Mouse (Mus musculus) layer of hippocampus, adult 2 months (tissue): ENCODE data around the gene Pdcd1lg2. TPM values are rescaled to one million over a fixed set of nuclear protein-coding genes. Genes with fewer than 3 reads are reported as not detected.

Source experiments
- DNase-seq, 2 experiments: peaks; one replicate each; pipeline ENCODE4 v3.0.0; 2022; ENCODE audit warnings: low spot score in 2 of 2
- H3K27ac ChIP-seq: fragments of 200-600 bp; 2 replicates; pipeline ENCODE4 v1.8.1; 2022
- H3K4me3 ChIP-seq: fragments of 200-600 bp; 2 replicates; pipeline ENCODE4 v1.8.1; 2022; ENCODE audit warnings: mild to moderate bottlenecking
- CTCF ChIP-seq: fragments of 200-600 bp; conservative IDR thresholded peaks from 2 replicates; pipeline ENCODE4 v1.8.1; 2022; ENCODE audit warnings: antibody characterized with exemption, mild to moderate bottlenecking, moderate library complexity
- total RNA-seq, 2 experiments: library from RNA; stranded (reverse); gene quantifications; 2 replicates each; pipeline ENCODE4 v1.2.3; 2021

Pdcd1lg2 gene
- total RNA-seq, 2 experiments from 2014 or later, result not detected

GRCm38 (mm10) chr19:29439242-29439641 lies 28.5 kb downstream of the Pdcd1lg2 start:
- Histone ChIP-seq H3K27ac (no peak overlapping the region), H3K4me3 (no peak overlapping the region)
- DNase-seq, result no peak
- no peak for TF ChIP-seq CTCF

- no peak for DNase-seq
- TF ChIP-seq CTCF, result no peak
- Histone ChIP-seq H3K4me3 (no peak overlapping the region), H3K27ac (no peak overlapping the region)
Observed at GRCm38 (mm10) chr19:29442492-29442891, 31.8 kb downstream of the Pdcd1lg2 start.

DNA sequence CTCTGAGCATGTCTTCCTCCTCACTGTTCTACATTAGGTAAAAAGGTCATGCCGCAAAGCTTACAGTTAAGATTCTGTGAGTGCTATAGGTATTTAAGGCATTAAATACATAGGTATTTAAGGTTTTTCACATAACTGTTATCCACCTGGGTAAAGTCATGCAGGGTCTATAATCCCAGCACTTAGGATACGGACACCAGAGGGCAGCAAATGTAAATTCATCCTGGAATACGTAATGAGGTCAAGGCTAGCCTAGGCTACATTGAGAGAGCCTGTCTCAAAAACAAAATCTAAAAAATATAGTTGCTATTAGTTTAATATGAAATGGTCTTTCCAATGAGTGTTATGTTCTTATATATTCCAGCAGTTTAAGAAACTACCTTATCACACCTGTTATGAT lies 33.6 kb downstream of the Pdcd1lg2 start:
- TF ChIP-seq CTCF, result peak; percentile 42
- DNase-seq, result no peak
- Histone ChIP-seq H3K4me3 (no peak overlapping the region), H3K27ac (no peak overlapping the region)

GRCm38 (mm10) chr19:29448373-29448772 lies 37.7 kb downstream of the Pdcd1lg2 start:
- no peak for DNase-seq
- TF ChIP-seq CTCF, result no peak
- H3K27ac ChIP-seq, result no peak overlapping the region
- no peak overlapping the region for H3K4me3 ChIP-seq

DNA sequence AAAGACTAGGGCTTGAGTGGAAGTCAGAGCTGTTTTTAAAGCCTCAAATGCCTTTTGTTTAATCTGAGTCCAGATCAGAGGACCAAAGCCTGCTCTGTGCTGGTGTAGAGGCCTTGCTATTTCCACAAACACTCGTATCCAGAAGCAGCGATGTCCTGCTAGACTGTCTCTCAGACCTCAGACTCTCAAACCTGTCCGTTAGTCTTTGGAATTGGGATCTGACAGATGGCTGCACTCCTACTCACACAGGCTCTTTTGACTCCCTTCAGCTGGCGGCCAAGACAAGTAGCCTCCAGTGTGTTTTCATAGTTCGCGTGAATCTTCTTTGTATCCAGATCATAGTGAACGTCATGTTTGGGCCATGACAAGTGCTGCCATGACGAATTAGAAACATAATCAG lies 39.7 kb downstream of the Pdcd1lg2 start:
- H3K4me3 ChIP-seq, result no peak overlapping the region
- TF ChIP-seq CTCF, result no peak
- H3K27ac ChIP-seq, result no peak overlapping the region
- DNase-seq, result no peak

DNA sequence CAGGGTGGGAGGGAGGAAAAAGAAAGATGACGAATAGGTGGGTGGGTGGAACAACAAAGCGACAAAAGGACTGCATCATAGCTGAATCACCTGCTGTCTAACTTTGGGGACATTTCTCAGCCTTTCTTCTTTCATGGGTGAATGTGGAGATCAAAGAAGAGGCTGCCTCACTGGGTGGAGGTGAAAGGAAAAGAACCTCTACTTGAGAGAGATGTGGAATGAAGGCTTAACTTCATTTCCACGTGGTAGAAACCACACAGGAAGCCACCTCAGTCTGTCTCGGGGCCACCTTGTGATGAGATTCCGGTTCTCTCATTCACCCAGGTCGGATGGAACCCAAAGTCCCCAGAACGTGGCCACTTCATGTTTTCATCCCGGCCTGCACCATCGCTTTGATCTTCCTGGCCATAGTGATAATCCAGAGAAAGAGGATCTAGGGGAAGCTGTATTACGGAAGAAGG lies 43.5 kb downstream of the Pdcd1lg2 start:
- Histone ChIP-seq H3K27ac (no peak overlapping the region), H3K4me3 (no peak overlapping the region)
- DNase-seq, result no peak
- TF ChIP-seq CTCF, result no peak

DNA sequence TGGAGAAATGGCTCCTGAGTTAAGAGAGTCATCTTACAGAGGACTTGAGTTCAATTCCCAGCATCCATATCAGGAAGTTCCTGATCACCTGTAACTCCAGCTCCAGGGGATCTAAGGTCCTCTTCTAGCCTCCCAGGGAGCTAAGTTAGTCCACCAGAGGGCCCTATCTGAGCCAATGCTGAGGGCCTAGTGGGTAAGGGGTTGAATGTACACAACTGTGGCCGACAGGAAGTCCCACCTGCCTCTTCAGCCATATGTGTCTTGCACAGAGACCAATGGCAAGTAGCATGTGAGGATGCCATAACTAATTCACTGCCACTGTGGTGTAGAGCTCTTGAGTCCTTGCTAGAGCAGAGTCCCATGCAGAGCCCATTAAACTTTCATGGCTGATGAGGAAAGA lies 44.4 kb downstream of the Pdcd1lg2 start:
- no peak for TF ChIP-seq CTCF
- H3K27ac ChIP-seq, result no peak overlapping the region
- no peak overlapping the region for H3K4me3 ChIP-seq
- no peak for DNase-seq

DNA sequence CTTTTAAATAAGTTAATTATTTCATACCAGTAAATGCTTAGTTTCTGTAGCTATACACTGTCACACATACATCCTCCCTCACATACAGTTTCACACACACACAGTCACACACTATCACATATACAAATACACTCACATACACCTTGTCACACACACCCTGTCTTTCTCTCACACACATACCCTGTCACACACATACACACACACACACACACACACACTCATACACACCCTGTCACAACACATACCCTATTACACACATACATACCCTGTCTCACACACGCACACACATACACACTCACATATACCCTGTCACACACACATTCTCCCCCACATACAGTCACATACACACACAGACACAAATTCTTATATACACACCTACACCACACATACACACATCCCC lies 47.3 kb downstream of the Pdcd1lg2 start:
- H3K27ac ChIP-seq, result no peak overlapping the region
- no peak overlapping the region for H3K4me3 ChIP-seq
- no peak for DNase-seq
- no peak for TF ChIP-seq CTCF

- no peak for TF ChIP-seq CTCF
Observed at GRCm38 (mm10) chr19:29462462-29462861, 51.7 kb downstream of the Pdcd1lg2 start.

GRCm38 (mm10) chr19:29463645-29464395 lies 53.1 kb downstream of the Pdcd1lg2 start:
- Histone ChIP-seq H3K27ac (no peak overlapping the region), H3K4me3 (no peak overlapping the region)
- DNase-seq, result no peak
- TF ChIP-seq CTCF, result 0 out of 2 replicates have a peak, but pooled peaks have one; percentile 5

More at GRCm38 (mm10) chr19:29462462-29462861, 51.7 kb downstream of the Pdcd1lg2 start:
- Histone ChIP-seq H3K27ac (no peak overlapping the region), H3K4me3 (no peak overlapping the region)
- no peak for DNase-seq

DNA sequence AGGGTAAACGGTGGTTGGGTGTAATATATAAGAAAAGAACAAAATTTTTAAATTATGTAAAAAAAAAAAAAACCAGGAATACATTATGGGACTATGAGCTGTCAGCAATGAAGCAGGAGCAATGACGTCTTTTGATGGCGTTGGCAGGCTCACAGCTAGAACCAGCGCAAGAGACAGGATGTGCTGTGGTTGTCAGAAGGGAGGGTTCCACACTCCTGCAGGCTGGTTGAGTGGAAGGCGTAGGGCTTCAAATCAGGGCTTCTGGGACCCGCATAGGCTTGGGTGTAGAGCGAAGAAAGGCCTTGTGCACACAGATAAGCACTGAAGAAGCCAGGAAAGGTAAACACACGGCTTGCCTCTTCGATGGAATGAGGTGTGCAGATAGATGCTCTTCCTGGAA lies 56.1 kb downstream of the Pdcd1lg2 start:
- DNase-seq, result no peak
- TF ChIP-seq CTCF, result no peak
- H3K27ac ChIP-seq, result no peak overlapping the region
- no peak overlapping the region for H3K4me3 ChIP-seq

GRCm38 (mm10) chr19:29468941-29469685 lies 58.4 kb downstream of the Pdcd1lg2 start:
- DNase-seq, result no peak

GRCm38 (mm10) chr19:29469686-29470254 lies 59.1 kb downstream of the Pdcd1lg2 start:
- no peak for TF ChIP-seq CTCF
- Histone ChIP-seq H3K4me3 (no peak overlapping the region), H3K27ac (no peak overlapping the region)
- DNase-seq, result no peak

More at GRCm38 (mm10) chr19:29468941-29469685, 58.4 kb downstream of the Pdcd1lg2 start:
- TF ChIP-seq CTCF, result no peak
- Histone ChIP-seq H3K4me3 (no peak overlapping the region), H3K27ac (no peak overlapping the region)
